Mouse (Mus musculus): ENCODE data around the gene Lrrc8d.

GRCm38 (mm10) chr5:105793548-105793940 lies 93.8 kb downstream of the Lrrc8d start:
- no peak for TF ChIP-seq POLR2A (IDR thresholded peaks at IDR 0.05; ENCODE audit: borderline replicate concordance, extremely low read depth, insufficient read depth, insufficient read length, poor library complexity, severe bottlenecking)
- no peak for TF ChIP-seq CTCF (IDR thresholded peaks at IDR 0.05; ENCODE audit: borderline replicate concordance, extremely low read depth, insufficient read depth, insufficient read length)
